Mouse (Mus musculus) spleen, adult 2 months (tissue): ENCODE data around the gene Gm38392. TPM values are rescaled to one million over a fixed set of nuclear protein-coding genes. Genes with fewer than 3 reads are reported as not detected.

Experiments
- DNase-seq, 2 experiments: peaks; one replicate each; pipeline versions ENCODE4 v3.0.0 to v3.0.0-alpha.2; 2012 to 2021; ENCODE audit warnings: low spot score in 2 of 2, low read depth in 1 of 2
- H3K27ac ChIP-seq: fragments of 200-500 bp; 2 replicates; pipeline ENCODE4 v1.5.1; 2012; ENCODE audit warnings: low read length, inconsistent platforms; ENCODE audit not compliant: insufficient read depth
- H3K27me3 ChIP-seq: fragments of 200-500 bp; 2 replicates; pipeline ENCODE4 v1.6.1; 2012; ENCODE audit warnings: mild to moderate bottlenecking, moderate library complexity, low read length, inconsistent platforms; ENCODE audit not compliant: control insufficient read depth, insufficient read depth
- H3K36me3 ChIP-seq: fragments of 200-500 bp; 2 replicates; pipeline ENCODE4 v1.6.1; 2012; ENCODE audit warnings: mild to moderate bottlenecking, low read length, inconsistent platforms; ENCODE audit not compliant: control insufficient read depth, insufficient read depth
- H3K4me1 ChIP-seq: fragments of 200-500 bp; 2 replicates; pipeline ENCODE4 v1.6.1; 2011; ENCODE audit warnings: inconsistent platforms; ENCODE audit not compliant: control insufficient read depth, insufficient read depth, insufficient read length
- H3K4me3 ChIP-seq: fragments of 200-500 bp; 2 replicates; pipeline ENCODE4 v1.5.1; 2011; ENCODE audit warnings: mild to moderate bottlenecking, inconsistent platforms; ENCODE audit not compliant: insufficient read depth, insufficient read length; ENCODE audit errors: extremely low read depth
- CTCF ChIP-seq: fragments of 200-500 bp; IDR thresholded peaks from 2 replicates; pipeline ENCODE4 v1.5.1; 2011; ENCODE audit warnings: mild to moderate bottlenecking, inconsistent platforms; ENCODE audit not compliant: insufficient read depth, insufficient read length, insufficient replicate concordance; ENCODE audit errors: extremely low read depth
- POLR2A ChIP-seq: fragments of 200-500 bp; IDR thresholded peaks from 2 replicates; pipeline ENCODE4 v1.6.1; 2011; ENCODE audit warnings: low read depth, low read length, inconsistent platforms
- WGBS: fragments of 180-500 bp; shearing (Covaris S2); methylation state at CpG from one replicate; pipeline ENCODE4 v1.1.7; 2018; 5-methylcytosine and 5-hydroxymethylcytosine counted together
- polyA plus RNA-seq: library from polyadenylated mRNA; depleted of rRNA; stranded (reverse); fragments of >200 nt; gene quantifications from 2 replicates; pipeline ENCODE4 v1.2.3, GENCODE M21; 2012

Gm38392 gene
- polyA plus RNA-seq, 1 experiment: not detected

- WGBS: 84% methylated on average over 6 of the region's 6 CpGs
- no peaks in the 10 kb centered on the region for H3K4me1 ChIP-seq
These were observed 31.1 kb downstream of the Gm38392 start for GRCm38 (mm10) chr3:88255950-88256349.

GRCm38 (mm10) chr3:88254268-88254926, 32.6 kb downstream of the Gm38392 start, which contains the start of gene Rhbg:
Gene Rhbg (minus strand): TSS chr3:88254709.
- under 1% methylated on average over 34 of the region's 34 CpGs for WGBS
- peaks cover 2% of the 10 kb centered on the region; the same call in 1 of the 2 replicates for H3K27me3 ChIP-seq
- DNase-seq: peak in 1 of 2 experiments; percentile 28
- H3K27ac ChIP-seq: no peak within 1 kb of the TSS
- H3K4me3 ChIP-seq: peak within 1 kb of the TSS; percentile 58
- H3K4me1 ChIP-seq: no peaks in the 10 kb centered on the region
- H3K36me3 ChIP-seq: no peaks in the 10 kb centered on the region
- TF ChIP-seq CTCF (no peak), POLR2A (no peak)

More at GRCm38 (mm10) chr3:88255950-88256349, 31.1 kb downstream of the Gm38392 start:
- Histone ChIP-seq H3K27ac (no peak overlapping the region), H3K4me3 (no peak overlapping the region), H3K27me3 (peaks cover 2% of the 10 kb centered on the region; the same call in 1 of the 2 replicates), H3K36me3 (no peaks in the 10 kb centered on the region)
- no peak for DNase-seq
- TF ChIP-seq POLR2A: no peak
- no peak for TF ChIP-seq CTCF

- TF ChIP-seq POLR2A: no peak
- TF ChIP-seq CTCF: no peak
- DNase-seq: no peak
- WGBS: 89% methylated on average over 6 of the region's 6 CpGs
- H3K27me3 ChIP-seq: peaks cover 2% of the 10 kb centered on the region; the same call in 1 of the 2 replicates
- H3K36me3 ChIP-seq: no peaks in the 10 kb centered on the region
- no peak overlapping the region for H3K4me3 ChIP-seq
- no peaks in the 10 kb centered on the region for H3K4me1 ChIP-seq
- H3K27ac ChIP-seq: no peak overlapping the region
These were observed 34.3 kb downstream of the Gm38392 start for GRCm38 (mm10) chr3:88252739-88253138.

- no peak overlapping the region for H3K27ac ChIP-seq
- no peak overlapping the region for H3K4me3 ChIP-seq
- TF ChIP-seq POLR2A (no peak), CTCF (no peak)
- no peak for DNase-seq
- 82% methylated on average over 11 of the region's 11 CpGs for WGBS
- H3K27me3 ChIP-seq: no peaks in the 10 kb centered on the region
- no peaks in the 10 kb centered on the region for H3K4me1 ChIP-seq
- H3K36me3 ChIP-seq: no peaks in the 10 kb centered on the region
These were observed 38.6 kb downstream of the Gm38392 start for GRCm38 (mm10) chr3:88248406-88248805.

DNA sequence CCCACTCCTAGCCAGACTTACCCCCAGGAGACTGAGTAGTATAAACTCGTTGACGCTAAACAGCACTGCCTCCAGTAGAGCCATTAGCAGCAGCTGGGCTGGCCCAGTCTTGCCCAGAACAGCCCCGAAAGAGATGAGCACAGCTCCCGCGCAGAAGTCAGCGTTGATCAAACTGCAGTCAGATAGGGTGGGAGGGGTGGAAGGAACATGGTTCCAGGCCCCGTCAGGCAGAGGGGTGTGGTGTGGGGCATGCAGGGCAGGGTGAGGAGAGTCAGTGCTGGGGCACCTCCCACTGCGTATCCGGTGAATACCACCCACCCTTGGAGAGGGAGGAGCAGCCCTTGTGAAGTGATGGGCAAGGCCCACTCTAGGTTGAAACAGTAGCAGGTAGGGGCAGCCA, 39.3 kb downstream of the Gm38392 start:
- H3K4me1 ChIP-seq: no peaks in the 10 kb centered on the region
- TF ChIP-seq POLR2A: no peak
- no peak for TF ChIP-seq CTCF
- no peak overlapping the region for H3K4me3 ChIP-seq
- H3K27ac ChIP-seq: no peak overlapping the region
- WGBS: 78% methylated on average over 9 of the region's 9 CpGs
- H3K27me3 ChIP-seq: no peaks in the 10 kb centered on the region
- DNase-seq: no peak
- H3K36me3 ChIP-seq: no peaks in the 10 kb centered on the region

GRCm38 (mm10) chr3:88245811-88246210, 41.2 kb downstream of the Gm38392 start:
- no peaks in the 10 kb centered on the region for H3K4me1 ChIP-seq
- H3K27me3 ChIP-seq: peaks cover 6% of the 10 kb centered on the region; the same call in 1 of the 2 replicates
- TF ChIP-seq CTCF (peak; percentile 92), POLR2A (no peak)
- H3K4me3 ChIP-seq: no peak overlapping the region
- no peak overlapping the region for H3K27ac ChIP-seq
- H3K36me3 ChIP-seq: no peaks in the 10 kb centered on the region
- WGBS: 15% methylated on average over 13 of the region's 13 CpGs
- DNase-seq: peak; percentile 40 to 63

- H3K4me1 ChIP-seq: no peaks in the 10 kb centered on the region
- WGBS: 0% methylated on average over 2 of the region's 2 CpGs
- no peak overlapping the region for H3K4me3 ChIP-seq
- peak; percentile 67; the same call in 1 of the 2 replicates for TF ChIP-seq CTCF
- no peak for TF ChIP-seq POLR2A
- DNase-seq: peak in 1 of 2 experiments; percentile 53
- H3K36me3 ChIP-seq: no peaks in the 10 kb centered on the region
- H3K27ac ChIP-seq: no peak overlapping the region
- H3K27me3 ChIP-seq: peaks cover 12% of the 10 kb centered on the region; the same call in 1 of the 2 replicates
These were observed 42.9 kb downstream of the Gm38392 start for GRCm38 (mm10) chr3:88244071-88244470.
